Mouse (Mus musculus): ENCODE measurements at regions not wholly inside any gene's neighbourhood (a gene's known extent, or its start where the extent isn't known, plus 50 kb on each side); places are given as distances from the start of the nearest gene placed in this dataset.
A peak's percentile ranks its signal among the peaks of the same experiment; 100 is the strongest.

DNA sequence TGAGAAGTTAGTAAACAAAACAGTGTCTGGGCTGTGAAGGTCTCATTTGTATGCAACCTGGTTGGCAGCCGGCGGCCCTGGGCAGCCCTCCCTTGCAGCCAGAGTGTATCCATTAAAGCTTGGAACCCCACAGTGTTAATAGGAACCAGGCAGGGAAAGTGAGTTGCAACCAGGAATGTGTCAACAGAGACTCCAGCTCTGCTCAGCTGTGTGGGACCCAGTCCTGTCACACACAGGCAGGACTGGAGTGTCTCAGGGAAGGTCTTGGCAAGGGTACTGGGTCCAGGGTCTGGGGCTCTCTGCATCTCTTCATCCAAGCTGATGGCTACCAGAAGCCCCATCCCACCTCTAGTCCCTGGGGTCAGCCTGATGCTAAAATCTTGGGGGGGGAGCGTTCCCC is 556.8 kb upstream of the 3110018I06Rik start:
- H3K27me3 ChIP-seq: no peaks in the 10 kb centered on the region
- WGBS: 49% methylated on average over 3 of the region's 3 CpGs
- no peak overlapping the region for H3K4me2 ChIP-seq
- H3K9ac ChIP-seq: no peak overlapping the region
- no peak overlapping the region for H3K4me3 ChIP-seq
- H3K9me3 ChIP-seq: no peaks in the 10 kb centered on the region
- no peaks in the 10 kb centered on the region for H3K36me3 ChIP-seq
- H3K27ac ChIP-seq: no peak overlapping the region
- peaks cover 32% of the 10 kb centered on the region for H3K4me1 ChIP-seq
- no peak for ATAC-seq (ENCODE audit: insufficient number of reproducible peaks, insufficient read depth, low FRiP score, low TSS enrichment, low read depth)

GRCm38 (mm10) chr12:106939381-106939780 is 549.1 kb upstream of the 3110018I06Rik start:
- no peak overlapping the region for H3K9ac ChIP-seq
- H3K4me2 ChIP-seq: no peak overlapping the region
- no peaks in the 10 kb centered on the region for H3K36me3 ChIP-seq
- 78% methylated on average over 12 of the region's 12 CpGs for WGBS
- no peak overlapping the region for H3K4me3 ChIP-seq
- no peaks in the 10 kb centered on the region for H3K27me3 ChIP-seq
- H3K27ac ChIP-seq: peak overlapping the region; percentile 44; the same call in 1 of the 2 replicates
- no peak for ATAC-seq (ENCODE audit: insufficient number of reproducible peaks, insufficient read depth, low FRiP score, low TSS enrichment, low read depth)
- peaks cover 18% of the 10 kb centered on the region for H3K4me1 ChIP-seq
- H3K9me3 ChIP-seq: no peaks in the 10 kb centered on the region

- 30% methylated on average over 5 of the region's 5 CpGs for WGBS
- no peak overlapping the region for H3K27ac ChIP-seq
- H3K36me3 ChIP-seq: no peaks in the 10 kb centered on the region
- no peak overlapping the region for H3K4me2 ChIP-seq
- peaks cover 13% of the 10 kb centered on the region for H3K4me1 ChIP-seq
- no peak for ATAC-seq (ENCODE audit: insufficient number of reproducible peaks, insufficient read depth, low FRiP score, low TSS enrichment, low read depth)
- no peaks in the 10 kb centered on the region for H3K9me3 ChIP-seq
- no peaks in the 10 kb centered on the region for H3K27me3 ChIP-seq
- H3K4me3 ChIP-seq: no peak overlapping the region
- H3K9ac ChIP-seq: no peak overlapping the region
These were observed 544.6 kb upstream of the 3110018I06Rik start for GRCm38 (mm10) chr12:106943874-106944273.

DNA sequence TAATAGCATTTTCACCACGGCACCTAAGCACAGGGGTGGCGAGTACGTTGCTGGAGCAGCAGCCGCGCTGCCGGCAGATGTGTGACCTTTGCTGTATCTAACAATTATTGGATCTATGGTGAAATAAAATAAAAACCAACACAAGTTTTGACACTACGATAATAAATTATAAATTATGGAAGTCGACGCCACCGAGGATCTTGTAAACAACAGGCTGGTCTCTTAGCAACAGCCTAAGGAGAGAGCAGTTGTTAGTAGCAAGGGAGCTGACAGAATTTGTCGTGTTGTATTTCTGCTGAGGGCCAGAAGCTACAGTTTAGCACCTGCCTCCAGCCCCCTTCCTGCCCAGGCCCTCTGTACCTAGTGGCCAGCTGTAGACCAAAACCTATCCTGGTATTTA is 535.8 kb upstream of the 3110018I06Rik start:
- WGBS: 87% methylated on average over 11 of the region's 11 CpGs
- H3K4me1 ChIP-seq: peaks cover 28% of the 10 kb centered on the region
- H3K4me2 ChIP-seq: no peak overlapping the region
- no peaks in the 10 kb centered on the region for H3K27me3 ChIP-seq
- ATAC-seq (ENCODE audit: insufficient number of reproducible peaks, insufficient read depth, low FRiP score, low TSS enrichment, low read depth): no peak
- H3K36me3 ChIP-seq: no peaks in the 10 kb centered on the region
- H3K9ac ChIP-seq: no peak overlapping the region
- no peak overlapping the region for H3K4me3 ChIP-seq
- H3K27ac ChIP-seq: no peak overlapping the region
- peaks cover 3% of the 10 kb centered on the region; the same call in 1 of the 2 replicates for H3K9me3 ChIP-seq

GRCm38 (mm10) chr12:106955778-106956177 is 532.7 kb upstream of the 3110018I06Rik start:
- Histone ChIP-seq H3K9me3 (no peaks in the 10 kb centered on the region), H3K4me1 (peaks cover 28% of the 10 kb centered on the region), H3K27me3 (no peaks in the 10 kb centered on the region), H3K27ac (peak overlapping the region; percentile 30), H3K9ac (no peak overlapping the region), H3K4me3 (no peak overlapping the region), H3K4me2 (no peak overlapping the region), H3K36me3 (no peaks in the 10 kb centered on the region)
- no peak for ATAC-seq (ENCODE audit: insufficient number of reproducible peaks, insufficient read depth, low FRiP score, low TSS enrichment, low read depth)
- WGBS: 47% methylated on average over 12 of the region's 12 CpGs

DNA sequence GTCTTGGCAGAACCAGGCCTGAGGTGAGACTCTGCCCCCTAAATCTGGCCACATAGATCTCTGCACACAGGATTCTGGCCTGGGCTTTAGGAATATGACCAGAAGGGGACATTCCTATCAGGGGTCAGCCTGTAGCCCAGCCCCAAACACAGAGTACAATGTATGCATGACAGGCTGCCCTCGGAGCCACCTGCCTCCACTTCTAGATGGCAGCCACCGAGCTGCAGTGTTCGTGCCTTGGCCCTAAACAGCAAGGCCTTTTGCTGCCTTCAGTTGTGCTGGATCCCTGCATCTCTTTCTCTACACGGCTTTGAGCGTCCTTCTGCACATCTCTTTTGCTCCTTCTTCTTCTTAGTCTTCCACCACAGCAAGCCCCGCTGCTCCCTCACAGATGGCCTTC is 532.2 kb upstream of the 3110018I06Rik start:
- peaks cover 28% of the 10 kb centered on the region for H3K4me1 ChIP-seq
- WGBS: 85% methylated on average over 6 of the region's 6 CpGs
- no peaks in the 10 kb centered on the region for H3K36me3 ChIP-seq
- peak overlapping the region; percentile 44; the same call in 1 of the 2 replicates for H3K27ac ChIP-seq
- no peaks in the 10 kb centered on the region for H3K9me3 ChIP-seq
- H3K9ac ChIP-seq: peak overlapping the region; percentile 21; the same call in 1 of the 2 replicates
- no peaks in the 10 kb centered on the region for H3K27me3 ChIP-seq
- ATAC-seq (ENCODE audit: insufficient number of reproducible peaks, insufficient read depth, low FRiP score, low TSS enrichment, low read depth): no peak
- H3K4me3 ChIP-seq: no peak overlapping the region
- H3K4me2 ChIP-seq: no peak overlapping the region

DNA sequence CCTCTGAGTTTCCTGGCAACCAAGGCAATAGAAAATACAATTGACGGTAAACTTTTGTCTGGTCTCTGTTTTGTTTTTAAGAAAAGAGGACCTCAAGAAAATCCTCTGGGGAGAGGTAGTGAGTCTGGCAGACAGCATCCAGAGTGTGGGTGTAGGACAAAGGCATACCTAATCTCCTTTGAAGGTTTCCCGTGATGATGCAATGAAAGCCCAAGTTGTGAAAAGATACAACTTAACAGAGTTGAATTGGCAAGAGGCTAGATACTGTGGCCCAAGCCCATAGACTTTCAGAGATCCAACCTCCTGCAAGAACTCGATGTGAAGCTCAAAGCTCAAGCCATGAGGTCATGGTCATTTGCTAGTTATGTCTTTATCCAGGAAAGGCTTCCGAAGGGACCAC is 526.4 kb upstream of the 3110018I06Rik start:
- H3K9me3 ChIP-seq: no peaks in the 10 kb centered on the region
- H3K36me3 ChIP-seq: no peaks in the 10 kb centered on the region
- H3K27me3 ChIP-seq: no peaks in the 10 kb centered on the region
- no peak for ATAC-seq (ENCODE audit: insufficient number of reproducible peaks, insufficient read depth, low FRiP score, low TSS enrichment, low read depth)
- H3K27ac ChIP-seq: no peak overlapping the region
- H3K4me1 ChIP-seq: no peaks in the 10 kb centered on the region; the same call in 1 of the 2 replicates
- no peak overlapping the region for H3K4me3 ChIP-seq
- no peak overlapping the region for H3K9ac ChIP-seq
- no peak overlapping the region for H3K4me2 ChIP-seq
- 84% methylated on average over 4 of the region's 4 CpGs for WGBS

- no peak for ATAC-seq (ENCODE audit: insufficient number of reproducible peaks, insufficient read depth, low FRiP score, low TSS enrichment, low read depth)
- Histone ChIP-seq H3K4me2 (no peak overlapping the region), H3K4me3 (no peak overlapping the region), H3K4me1 (no peaks in the 10 kb centered on the region), H3K36me3 (no peaks in the 10 kb centered on the region), H3K27ac (no peak overlapping the region), H3K9me3 (no peaks in the 10 kb centered on the region), H3K9ac (no peak overlapping the region), H3K27me3 (no peaks in the 10 kb centered on the region)
- 69% methylated on average over 5 of the region's 5 CpGs for WGBS
These were observed 524.7 kb upstream of the 3110018I06Rik start for GRCm38 (mm10) chr12:106963762-106964161.

DNA sequence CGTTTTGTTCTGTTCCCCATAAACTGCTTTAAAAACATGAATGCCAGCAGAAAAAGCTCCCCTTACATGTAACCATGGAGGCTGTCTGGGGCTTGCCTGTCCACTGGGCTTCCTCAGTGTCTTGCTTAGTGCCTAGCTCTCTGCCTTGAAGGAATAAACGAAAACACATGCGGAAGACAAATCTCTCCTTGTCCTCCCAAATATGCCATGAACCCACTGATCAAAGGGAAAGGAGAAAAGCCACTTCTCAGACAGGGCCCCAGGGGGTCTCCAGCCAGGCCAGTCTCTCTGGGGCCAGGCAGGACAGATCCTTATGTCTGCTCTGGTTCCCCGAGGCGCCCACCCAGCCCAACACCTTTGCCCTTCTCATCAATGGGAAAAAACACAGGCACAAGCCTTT is 518.6 kb upstream of the 3110018I06Rik start:
- H3K4me2 ChIP-seq: no peak overlapping the region
- 0 out of 2 replicates have a peak overlapping the region, but pooled peaks have one; percentile 57 for H3K27ac ChIP-seq
- H3K9me3 ChIP-seq: peaks cover 4% of the 10 kb centered on the region
- peaks cover 16% of the 10 kb centered on the region for H3K4me1 ChIP-seq
- H3K36me3 ChIP-seq: no peaks in the 10 kb centered on the region
- WGBS: 16% methylated on average over 5 of the region's 5 CpGs
- H3K27me3 ChIP-seq: no peaks in the 10 kb centered on the region
- ATAC-seq (ENCODE audit: insufficient number of reproducible peaks, insufficient read depth, low FRiP score, low TSS enrichment, low read depth): no peak
- no peak overlapping the region for H3K4me3 ChIP-seq
- H3K9ac ChIP-seq: no peak overlapping the region

DNA sequence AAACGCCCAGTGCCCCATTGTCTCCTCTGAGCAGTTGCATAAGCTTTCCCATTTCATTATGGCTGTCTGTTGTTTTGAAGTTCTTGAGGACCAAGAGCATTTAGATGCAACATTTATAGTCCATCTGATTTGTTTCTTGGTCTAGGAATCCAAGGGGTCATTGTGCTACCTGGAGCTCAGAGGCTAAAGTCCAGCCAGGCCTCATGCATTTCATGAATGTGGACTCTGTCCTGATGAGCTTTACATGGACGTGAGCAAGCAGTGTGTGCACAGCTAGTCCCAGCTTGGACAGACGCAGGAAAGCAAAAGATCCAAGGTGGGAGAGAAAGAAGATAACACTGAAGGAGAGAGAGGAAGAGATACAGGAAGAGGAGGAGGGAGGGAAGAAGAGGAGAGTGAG is 496.0 kb upstream of the 3110018I06Rik start:
- H3K9ac ChIP-seq: no peak overlapping the region
- H3K27ac ChIP-seq: no peak overlapping the region
- H3K36me3 ChIP-seq: no peaks in the 10 kb centered on the region
- no peak overlapping the region for H3K4me2 ChIP-seq
- H3K27me3 ChIP-seq: no peaks in the 10 kb centered on the region
- no peaks in the 10 kb centered on the region for H3K9me3 ChIP-seq
- H3K4me1 ChIP-seq: no peaks in the 10 kb centered on the region
- WGBS: 70% methylated on average over 3 of the region's 3 CpGs
- no peak overlapping the region for H3K4me3 ChIP-seq
- ATAC-seq (ENCODE audit: insufficient number of reproducible peaks, insufficient read depth, low FRiP score, low TSS enrichment, low read depth): no peak

DNA sequence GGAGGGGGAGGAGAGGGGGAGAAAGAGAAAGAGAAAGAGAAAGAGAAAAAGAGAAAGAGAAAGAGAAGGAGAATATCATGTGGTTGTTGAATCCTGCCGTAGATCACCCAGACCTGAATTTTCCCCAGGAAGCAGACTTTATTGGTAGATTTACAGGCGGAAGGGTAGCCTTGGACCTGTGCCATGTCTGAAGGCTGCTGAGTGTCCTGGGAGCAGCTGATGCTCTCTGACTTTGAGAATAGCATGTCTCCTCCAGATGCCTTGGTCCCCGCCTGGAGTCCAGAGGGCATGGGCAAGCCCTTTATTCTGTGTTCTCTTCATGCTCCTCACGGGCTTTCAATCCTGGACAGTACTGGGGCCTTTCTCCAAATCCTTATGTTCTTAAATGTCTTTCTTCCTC is 495.4 kb upstream of the 3110018I06Rik start:
- H3K27me3 ChIP-seq: no peaks in the 10 kb centered on the region
- no peak overlapping the region for H3K4me3 ChIP-seq
- no peaks in the 10 kb centered on the region for H3K4me1 ChIP-seq
- 78% methylated on average over 4 of the region's 4 CpGs for WGBS
- no peaks in the 10 kb centered on the region for H3K36me3 ChIP-seq
- no peak overlapping the region for H3K4me2 ChIP-seq
- no peak overlapping the region for H3K9ac ChIP-seq
- H3K27ac ChIP-seq: no peak overlapping the region
- no peak for ATAC-seq (ENCODE audit: insufficient number of reproducible peaks, insufficient read depth, low FRiP score, low TSS enrichment, low read depth)
- no peaks in the 10 kb centered on the region for H3K9me3 ChIP-seq

DNA sequence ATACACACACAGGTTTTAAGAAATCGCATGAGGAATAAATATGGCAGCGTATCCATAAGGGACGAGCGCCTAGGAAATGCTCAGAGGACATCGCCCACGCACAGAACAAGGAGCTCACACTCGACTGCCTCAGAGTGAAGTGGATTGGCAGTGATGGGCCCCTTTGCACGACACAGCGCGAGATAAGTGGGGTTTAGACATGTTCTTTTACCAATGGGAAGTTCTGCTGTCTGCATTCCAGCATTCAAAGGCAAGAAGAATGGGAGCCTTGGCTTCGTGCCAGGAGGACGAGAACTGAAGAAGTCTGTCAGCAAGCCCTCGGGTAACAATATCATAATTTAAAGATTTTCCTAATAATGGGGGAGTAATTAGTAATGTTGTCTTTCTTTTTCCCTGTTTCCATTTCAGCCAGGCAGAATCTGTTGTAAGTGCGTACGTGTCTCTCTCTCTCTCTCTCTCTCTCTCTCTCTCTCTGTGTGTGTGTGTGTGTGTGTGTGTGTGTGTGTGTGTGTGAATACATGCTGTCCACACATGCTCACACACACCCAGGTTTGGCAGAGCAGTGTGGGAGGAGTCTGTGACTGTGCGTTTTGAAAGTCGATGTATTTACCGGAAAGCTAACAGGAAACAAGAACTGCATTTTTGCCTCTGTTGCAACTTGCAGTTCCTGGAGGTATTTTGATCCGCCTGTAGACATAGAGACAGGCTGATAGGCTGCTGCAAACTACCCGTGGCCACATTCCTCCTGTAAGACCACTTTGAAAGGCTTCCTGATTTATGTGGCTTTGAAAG is 477.2 kb upstream of the 3110018I06Rik start:
- WGBS: 46% methylated on average over 20 of the region's 20 CpGs
- Histone ChIP-seq H3K9me3 (no peaks in the 10 kb centered on the region), H3K27me3 (no peaks in the 10 kb centered on the region), H3K4me1 (peaks cover 15% of the 10 kb centered on the region), H3K36me3 (no peaks in the 10 kb centered on the region), H3K4me2 (peak overlapping the region; percentile 27), H3K4me3 (no peak overlapping the region), H3K27ac (peak overlapping the region; percentile 64), H3K9ac (no peak overlapping the region)
- peak; percentile 75; the same call in 1 of the 2 replicates for ATAC-seq (ENCODE audit: insufficient number of reproducible peaks, insufficient read depth, low FRiP score, low TSS enrichment, low read depth)
